Mouse (Mus musculus) kidney, adult 11 months (tissue): Measurements from ENCODE around the gene Golgb1.

ENCODE experiments used
- DNase-seq: peaks from one replicate; pipeline ENCODE4 v3.0.0; 2022

The Golgb1 gene

GRCm38 (mm10) chr16:36946459-36947159 is 71.7 kb downstream of the Golgb1 start:
- DNase-seq: no peak

GRCm38 (mm10) chr16:36947646-36948197 is 72.8 kb downstream of the Golgb1 start:
- DNase-seq: no peak

GRCm38 (mm10) chr16:36949614-36950336 is 74.8 kb downstream of the Golgb1 start:
- DNase-seq: no peak

GRCm38 (mm10) chr16:36951029-36951428 is 76.1 kb downstream of the Golgb1 start:
- no peak for DNase-seq

DNA sequence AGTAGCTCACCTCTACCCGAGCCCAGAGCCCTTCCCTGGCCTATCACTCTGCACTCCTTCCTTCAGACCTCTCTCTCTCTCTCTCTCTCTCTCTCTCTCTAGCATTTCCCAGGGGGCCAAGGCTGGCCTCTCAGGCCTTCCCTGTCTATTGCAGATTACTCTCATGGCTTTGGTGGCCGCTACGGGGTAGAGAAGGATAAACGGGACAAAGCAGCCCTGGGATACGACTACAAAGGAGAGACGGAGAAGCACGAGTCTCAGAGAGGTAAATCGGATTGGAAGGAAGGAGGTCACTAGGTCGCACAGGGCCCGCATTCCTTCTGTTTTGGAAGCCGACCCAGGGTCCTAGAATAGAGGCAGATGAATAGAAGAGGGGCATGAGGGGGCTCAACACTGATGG is 80.2 kb downstream of the Golgb1 start:
- DNase-seq: no peak

DNA sequence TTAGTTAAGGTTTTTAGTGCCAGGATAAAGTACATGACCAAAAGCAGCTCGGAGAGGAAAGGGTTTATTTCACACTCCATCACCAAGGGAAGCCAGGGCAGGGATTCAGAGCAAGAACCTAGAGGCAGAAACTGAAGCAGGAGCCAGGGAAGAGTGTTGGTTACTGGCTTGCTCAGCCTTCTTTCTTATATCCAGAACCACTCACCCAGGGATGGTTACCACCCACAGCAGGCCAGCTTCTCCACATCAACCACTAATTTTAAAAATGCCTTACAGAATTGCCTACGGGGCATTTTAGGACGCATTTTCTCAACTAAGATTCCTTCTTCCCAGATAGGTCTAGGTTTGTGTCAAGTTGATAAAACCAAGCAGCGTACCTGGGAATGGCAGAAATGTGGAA is 88.5 kb downstream of the Golgb1 start:
- no peak for DNase-seq

- DNase-seq: no peak
Observed at GRCm38 (mm10) chr16:36979127-36979526, 104.2 kb downstream of the Golgb1 start.
